Mouse (Mus musculus): ENCODE measurements around the gene AF366264. TPM values are rescaled to one million over a fixed set of nuclear protein-coding genes. Genes with fewer than 3 reads are reported as not detected.
"Not testable (repeated sequence)": the region's sequence is repeated elsewhere in the genome, so short reads cannot be mapped to it uniquely, and the experiment has no call there.

AF366264 gene
- total RNA-seq (2021) (not detected), polyA plus RNA-seq (2012; rRNA removed) (not detected in 2 replicates)
- long read RNA-seq = 0 reads

- H3K79me2 ChIP-seq (replicated peaks; ENCODE audit: control insufficient read depth, insufficient read depth, low read length); H3K27ac ChIP-seq; DNase-seq; H3K27me3 ChIP-seq (ENCODE audit: control insufficient read depth, insufficient read depth, low read length); H3K4me3 ChIP-seq; H3K36me3 ChIP-seq (ENCODE audit: control insufficient read depth, insufficient read depth, low read length); H3K9ac ChIP-seq (ENCODE audit: low read depth, low read length); intact Hi-C loops (cut with DNase I); H3K4me1 ChIP-seq (ENCODE audit: control insufficient read depth, insufficient read depth, low read length): not testable (repeated sequence)
- WGBS = 76% methylated on average over 5 of the region's 5 CpGs
Measured at GRCm38 (mm10) chr8:13838289-13838688, at the start of gene AF366264. AF366264 (minus strand) TSS chr8:13838389.

- H3K36me3 ChIP-seq (ENCODE audit: control insufficient read depth, insufficient read depth, low read length); H3K4me1 ChIP-seq (ENCODE audit: control insufficient read depth, insufficient read depth, low read length); H3K9ac ChIP-seq (ENCODE audit: low read depth, low read length); DNase-seq; H3K27me3 ChIP-seq (ENCODE audit: control insufficient read depth, insufficient read depth, low read length); H3K4me3 ChIP-seq; H3K79me2 ChIP-seq (replicated peaks; ENCODE audit: control insufficient read depth, insufficient read depth, low read length); intact Hi-C loops (cut with DNase I); H3K27ac ChIP-seq: not testable (repeated sequence)
- 72% methylated on average over 1 of the region's 1 CpGs for WGBS
Measured at GRCm38 (mm10) chr8:13843286-13843685, 5.1 kb upstream of the AF366264 start.

GRCm38 (mm10) chr8:13828598-13829172, 9.5 kb downstream of the AF366264 start:
- WGBS = 65% methylated on average over 7 of the region's 7 CpGs
- DNase-seq = no peak
- intact Hi-C loops (cut with DNase I) = no loop called here
- H3K4me3 ChIP-seq = no peak overlapping the region
- no peaks in the 10 kb centered on the region for H3K36me3 ChIP-seq (ENCODE audit: control insufficient read depth, insufficient read depth, low read length)
- TF ChIP-seq EP300 (IDR thresholded peaks at IDR 0.05; ENCODE audit: insufficient read depth, low read depth, low read length) (no peak), POLR2A (IDR thresholded peaks at IDR 0.05; ENCODE audit: insufficient read depth, low read depth, low read length) (no peak), CTCF (IDR thresholded peaks at IDR 0.05) (no peak)
- no peak overlapping the region for H3K27ac ChIP-seq
- no peak overlapping the region for H3K9ac ChIP-seq (ENCODE audit: low read depth, low read length)
- H3K79me2 ChIP-seq (replicated peaks; ENCODE audit: control insufficient read depth, insufficient read depth, low read length) = no peaks in the 10 kb centered on the region
- no peaks in the 10 kb centered on the region for H3K27me3 ChIP-seq (ENCODE audit: control insufficient read depth, insufficient read depth, low read length)
- no peaks in the 10 kb centered on the region for H3K4me1 ChIP-seq (ENCODE audit: control insufficient read depth, insufficient read depth, low read length)

- Histone ChIP-seq H3K9ac (ENCODE audit: low read depth, low read length) (no peak overlapping the region), H3K79me2 (replicated peaks; ENCODE audit: control insufficient read depth, insufficient read depth, low read length) (no peaks in the 10 kb centered on the region), H3K4me3 (no peak overlapping the region), H3K36me3 (ENCODE audit: control insufficient read depth, insufficient read depth, low read length) (no peaks in the 10 kb centered on the region), H3K4me1 (ENCODE audit: control insufficient read depth, insufficient read depth, low read length) (no peaks in the 10 kb centered on the region), H3K27me3 (ENCODE audit: control insufficient read depth, insufficient read depth, low read length) (no peaks in the 10 kb centered on the region), H3K27ac (no peak overlapping the region)
- 82% methylated on average over 5 of the region's 5 CpGs for WGBS
- TF ChIP-seq EP300 (IDR thresholded peaks at IDR 0.05; ENCODE audit: insufficient read depth, low read depth, low read length) = no peak
- TF ChIP-seq CTCF (IDR thresholded peaks at IDR 0.05) = no peak
- TF ChIP-seq POLR2A (IDR thresholded peaks at IDR 0.05; ENCODE audit: insufficient read depth, low read depth, low read length) = no peak
- DNase-seq = no peak
- intact Hi-C loops (cut with DNase I) = no loop called here
Measured at GRCm38 (mm10) chr8:13799566-13799965, 38.6 kb downstream of the AF366264 start.

GRCm38 (mm10) chr8:13797676-13798075, 40.5 kb downstream of the AF366264 start:
- intact Hi-C loops (cut with DNase I) = no loop called here
- TF ChIP-seq EP300 (IDR thresholded peaks at IDR 0.05; ENCODE audit: insufficient read depth, low read depth, low read length) (no peak), POLR2A (IDR thresholded peaks at IDR 0.05; ENCODE audit: insufficient read depth, low read depth, low read length) (no peak), CTCF (IDR thresholded peaks at IDR 0.05) (no peak)
- H3K4me1 ChIP-seq (ENCODE audit: control insufficient read depth, insufficient read depth, low read length) = no peaks in the 10 kb centered on the region
- whole genome bisulfite sequencing = 93% methylated on average over 5 of the region's 5 CpGs
- no peak overlapping the region for H3K4me3 ChIP-seq
- no peak overlapping the region for H3K9ac ChIP-seq (ENCODE audit: low read depth, low read length)
- no peaks in the 10 kb centered on the region for H3K27me3 ChIP-seq (ENCODE audit: control insufficient read depth, insufficient read depth, low read length)
- DNase-seq = no peak
- H3K36me3 ChIP-seq (ENCODE audit: control insufficient read depth, insufficient read depth, low read length) = no peaks in the 10 kb centered on the region
- no peak overlapping the region for H3K27ac ChIP-seq
- H3K79me2 ChIP-seq (replicated peaks; ENCODE audit: control insufficient read depth, insufficient read depth, low read length) = no peaks in the 10 kb centered on the region

GRCm38 (mm10) chr8:13793746-13794101, 44.5 kb downstream of the AF366264 start:
- Histone ChIP-seq H3K27me3 (ENCODE audit: control insufficient read depth, insufficient read depth, low read length) (no peaks in the 10 kb centered on the region), H3K4me3 (no peak overlapping the region), H3K9ac (ENCODE audit: low read depth, low read length) (no peak overlapping the region), H3K79me2 (replicated peaks; ENCODE audit: control insufficient read depth, insufficient read depth, low read length) (no peaks in the 10 kb centered on the region), H3K36me3 (ENCODE audit: control insufficient read depth, insufficient read depth, low read length) (no peaks in the 10 kb centered on the region), H3K4me1 (ENCODE audit: control insufficient read depth, insufficient read depth, low read length) (no peaks in the 10 kb centered on the region), H3K27ac (no peak overlapping the region)
- DNase-seq = no peak
- intact Hi-C loops (cut with DNase I) = no loop called here
- WGBS = 93% methylated on average over 11 of the region's 11 CpGs
- TF ChIP-seq POLR2A (IDR thresholded peaks at IDR 0.05; ENCODE audit: insufficient read depth, low read depth, low read length) (no peak), CTCF (IDR thresholded peaks at IDR 0.05) (no peak), EP300 (IDR thresholded peaks at IDR 0.05; ENCODE audit: insufficient read depth, low read depth, low read length) (no peak)

Measured in heart, adult 2 months (tissue).